Mouse (Mus musculus) lung, postnatal 10 days (tissue): ENCODE results near the gene Tob2.

ENCODE experiments used
- DNase-seq: peaks from one replicate; pipeline ENCODE4 v3.0.0; 2021

Tob2 gene

GRCm38 (mm10) chr15:81859330-81860255, 997 bp upstream of the Tob2 start:
- DNase-seq = peak; percentile 94

- peak; percentile 95 for DNase-seq
Observed at GRCm38 (mm10) chr15:81858138-81858516, 469 bp downstream of the Tob2 start.

GRCm38 (mm10) chr15:81857724-81858116, 876 bp downstream of the Tob2 start:
- DNase-seq = peak; percentile 63

GRCm38 (mm10) chr15:81856938-81857723, 1.5 kb downstream of the Tob2 start:
- peak; percentile 36 for DNase-seq

GRCm38 (mm10) chr15:81856030-81856790, 2.4 kb downstream of the Tob2 start:
- peak; percentile 91 for DNase-seq

- no peak for DNase-seq
Observed at GRCm38 (mm10) chr15:81853081-81853480, 5.5 kb downstream of the Tob2 start.

- DNase-seq = no peak
Observed at GRCm38 (mm10) chr15:81852411-81853000, 6.1 kb downstream of the Tob2 start.

- DNase-seq = no peak
Observed at GRCm38 (mm10) chr15:81851375-81851774, 7.2 kb downstream of the Tob2 start.

- DNase-seq = no peak
Observed at GRCm38 (mm10) chr15:81850718-81851117, 7.9 kb downstream of the Tob2 start.

GRCm38 (mm10) chr15:81849104-81849503, 9.5 kb downstream of the Tob2 start:
- no peak for DNase-seq

- DNase-seq = peak; percentile 82
Observed at GRCm38 (mm10) chr15:81848301-81848700, 10.3 kb downstream of the Tob2 start.

- DNase-seq = no peak
Observed at GRCm38 (mm10) chr15:81847861-81848260, 10.7 kb downstream of the Tob2 start.

- DNase-seq = no peak
Observed at GRCm38 (mm10) chr15:81847161-81847560, 11.4 kb downstream of the Tob2 start.

GRCm38 (mm10) chr15:81846755-81847154, 11.8 kb downstream of the Tob2 start:
- DNase-seq = no peak

- DNase-seq = no peak
Observed at GRCm38 (mm10) chr15:81845724-81846123, 12.9 kb downstream of the Tob2 start.

- no peak for DNase-seq
Observed at GRCm38 (mm10) chr15:81845033-81845625, 13.5 kb downstream of the Tob2 start.

- no peak for DNase-seq
Observed at GRCm38 (mm10) chr15:81842275-81842674, 16.3 kb downstream of the Tob2 start.

- no peak for DNase-seq
Observed at GRCm38 (mm10) chr15:81840306-81840705, 18.3 kb downstream of the Tob2 start.

GRCm38 (mm10) chr15:81839634-81840033, 19.0 kb downstream of the Tob2 start:
- peak; percentile 92 for DNase-seq

GRCm38 (mm10) chr15:81838554-81839235, 19.9 kb downstream of the Tob2 start:
- DNase-seq = peak; percentile 54
